Mouse (Mus musculus) spleen, adult 2 months (tissue): ENCODE measurements around the gene Sytl1. TPM values are rescaled to one million over a fixed set of nuclear protein-coding genes. Genes with fewer than 3 reads are reported as not detected.
A peak's percentile ranks its signal among the peaks of the same experiment; 100 is the strongest.

Experiments used
- DNase-seq, 2 experiments: peaks; one replicate each; pipeline versions ENCODE4 v3.0.0 to v3.0.0-alpha.2; 2012 to 2021; ENCODE audit warnings: low spot score in 2 of 2, low read depth in 1 of 2
- H3K27ac ChIP-seq: fragments of 200-500 bp; 2 replicates; pipeline ENCODE4 v1.5.1; 2012; ENCODE audit warnings: low read length, inconsistent platforms; ENCODE audit not compliant: insufficient read depth
- H3K27me3 ChIP-seq: fragments of 200-500 bp; 2 replicates; pipeline ENCODE4 v1.6.1; 2012; ENCODE audit warnings: mild to moderate bottlenecking, moderate library complexity, low read length, inconsistent platforms; ENCODE audit not compliant: control insufficient read depth, insufficient read depth
- H3K36me3 ChIP-seq: fragments of 200-500 bp; 2 replicates; pipeline ENCODE4 v1.6.1; 2012; ENCODE audit warnings: mild to moderate bottlenecking, low read length, inconsistent platforms; ENCODE audit not compliant: control insufficient read depth, insufficient read depth
- H3K4me1 ChIP-seq: fragments of 200-500 bp; 2 replicates; pipeline ENCODE4 v1.6.1; 2011; ENCODE audit warnings: inconsistent platforms; ENCODE audit not compliant: control insufficient read depth, insufficient read depth, insufficient read length
- H3K4me3 ChIP-seq: fragments of 200-500 bp; 2 replicates; pipeline ENCODE4 v1.5.1; 2011; ENCODE audit warnings: mild to moderate bottlenecking, inconsistent platforms; ENCODE audit not compliant: insufficient read depth, insufficient read length; ENCODE audit errors: extremely low read depth
- CTCF ChIP-seq: fragments of 200-500 bp; IDR thresholded peaks from 2 replicates; pipeline ENCODE4 v1.5.1; 2011; ENCODE audit warnings: mild to moderate bottlenecking, inconsistent platforms; ENCODE audit not compliant: insufficient read depth, insufficient read length, insufficient replicate concordance; ENCODE audit errors: extremely low read depth
- POLR2A ChIP-seq: fragments of 200-500 bp; IDR thresholded peaks from 2 replicates; pipeline ENCODE4 v1.6.1; 2011; ENCODE audit warnings: low read depth, low read length, inconsistent platforms
- WGBS: fragments of 180-500 bp; shearing (Covaris S2); methylation state at CpG from one replicate; pipeline ENCODE4 v1.1.7; 2018; 5-methylcytosine and 5-hydroxymethylcytosine counted together
- polyA plus RNA-seq: library from polyadenylated mRNA; depleted of rRNA; stranded (reverse); fragments of >200 nt; gene quantifications from 2 replicates; pipeline ENCODE4 v1.2.3, GENCODE M21; 2012

Sytl1 gene
- polyA plus RNA-seq, 1 experiment, result 7.1 TPM

DNA sequence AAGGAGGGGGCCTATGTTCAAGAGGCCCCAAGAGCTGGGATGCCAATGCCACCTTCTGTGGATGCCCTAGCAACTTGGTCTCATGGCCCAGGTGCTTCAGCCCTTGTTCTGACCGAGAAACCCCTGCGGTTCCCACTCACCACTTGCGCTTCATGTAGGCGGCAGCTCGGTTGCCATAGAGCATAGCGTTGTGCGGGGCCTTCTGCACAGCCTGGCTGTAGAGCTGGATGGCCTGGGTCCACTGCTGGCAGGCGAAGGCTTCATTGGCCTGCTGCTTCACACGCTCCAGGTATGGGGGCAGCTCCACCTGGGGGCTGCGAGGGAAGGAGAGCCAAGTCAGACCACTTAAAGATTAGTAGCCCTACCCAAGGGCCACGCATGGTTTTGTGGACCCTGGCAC lies 37.5 kb upstream of the Sytl1 start:
- Histone ChIP-seq H3K36me3 (peaks cover 20% of the 10 kb centered on the region), H3K4me3 (no peak overlapping the region), H3K27me3 (no peaks in the 10 kb centered on the region), H3K4me1 (no peaks in the 10 kb centered on the region), H3K27ac (no peak overlapping the region)
- TF ChIP-seq CTCF (no peak), POLR2A (no peak)
- WGBS, result 97% methylated on average over 11 of the region's 11 CpGs
- no peak for DNase-seq

DNA sequence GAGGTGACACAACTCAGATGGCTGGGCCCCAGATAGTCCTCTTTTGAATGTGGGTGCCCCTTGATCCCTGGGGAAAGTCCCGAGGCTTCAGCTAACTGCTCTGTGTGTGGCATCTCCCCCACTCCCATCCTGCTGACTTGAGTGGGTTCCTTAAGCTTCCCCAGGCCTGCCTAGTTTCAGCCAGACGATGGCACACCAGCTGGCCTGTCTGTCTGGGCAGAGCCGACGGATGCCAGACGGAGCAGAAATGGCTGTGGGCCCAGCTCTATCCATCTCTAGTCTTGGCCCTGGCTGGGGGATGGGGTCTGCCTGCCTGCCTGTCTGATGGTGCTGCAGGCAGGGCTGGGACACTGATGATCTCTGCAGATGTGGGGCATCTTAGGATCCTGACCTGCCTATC lies 36.8 kb upstream of the Sytl1 start:
- no peak for DNase-seq
- Histone ChIP-seq H3K27ac (no peak overlapping the region), H3K4me1 (no peaks in the 10 kb centered on the region), H3K36me3 (peaks cover 21% of the 10 kb centered on the region), H3K4me3 (no peak overlapping the region), H3K27me3 (no peaks in the 10 kb centered on the region)
- 85% methylated on average over 5 of the region's 5 CpGs for WGBS
- TF ChIP-seq CTCF, result no peak
- no peak for TF ChIP-seq POLR2A

DNA sequence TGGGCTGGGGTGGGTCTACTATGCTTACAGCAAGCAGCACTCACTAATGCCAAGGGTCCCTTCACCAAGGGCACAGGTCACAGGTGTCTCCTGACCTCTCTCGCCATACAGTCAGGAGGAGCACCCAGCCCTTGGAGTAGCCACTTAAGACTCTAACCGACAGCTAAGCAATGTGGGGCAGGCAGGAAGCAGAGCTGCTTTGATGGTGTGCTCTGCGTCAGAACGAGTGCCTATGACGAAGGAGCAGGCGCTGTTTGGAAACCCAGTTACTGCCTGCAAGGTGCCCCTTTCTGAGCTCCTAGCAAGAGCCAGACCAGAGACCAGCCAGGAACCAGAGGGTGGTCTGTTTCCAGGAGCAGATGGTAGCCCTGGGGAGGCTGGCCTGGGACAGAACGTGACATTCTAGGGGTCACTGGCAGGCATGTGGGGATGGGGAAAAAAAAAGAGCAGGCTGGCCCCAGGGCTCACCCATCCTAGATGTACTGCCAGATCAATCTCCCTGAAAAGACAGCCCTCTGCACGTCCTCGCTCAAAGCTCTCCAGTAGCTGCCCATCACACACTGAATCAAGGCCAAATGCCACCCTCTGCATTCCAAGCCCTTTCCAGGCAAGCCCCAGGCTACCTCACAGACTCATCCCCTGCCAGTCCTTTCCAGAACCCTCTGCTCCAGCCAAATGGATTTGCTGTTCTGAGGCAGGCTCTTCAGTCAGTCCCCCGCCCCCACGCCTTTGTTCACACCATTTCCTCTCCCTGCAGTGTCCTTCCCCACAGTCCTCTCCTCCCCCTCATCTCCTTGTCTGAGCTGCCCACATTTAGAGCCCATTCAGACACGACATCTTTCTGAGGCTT lies 35.8 kb upstream of the Sytl1 start:
- H3K36me3 ChIP-seq, result peaks cover 23% of the 10 kb centered on the region
- 69% methylated on average over 12 of the region's 12 CpGs for WGBS
- no peak overlapping the region for H3K4me3 ChIP-seq
- H3K4me1 ChIP-seq, result no peaks in the 10 kb centered on the region
- TF ChIP-seq POLR2A (no peak), CTCF (no peak)
- H3K27me3 ChIP-seq, result no peaks in the 10 kb centered on the region
- H3K27ac ChIP-seq, result no peak overlapping the region
- no peak for DNase-seq

DNA sequence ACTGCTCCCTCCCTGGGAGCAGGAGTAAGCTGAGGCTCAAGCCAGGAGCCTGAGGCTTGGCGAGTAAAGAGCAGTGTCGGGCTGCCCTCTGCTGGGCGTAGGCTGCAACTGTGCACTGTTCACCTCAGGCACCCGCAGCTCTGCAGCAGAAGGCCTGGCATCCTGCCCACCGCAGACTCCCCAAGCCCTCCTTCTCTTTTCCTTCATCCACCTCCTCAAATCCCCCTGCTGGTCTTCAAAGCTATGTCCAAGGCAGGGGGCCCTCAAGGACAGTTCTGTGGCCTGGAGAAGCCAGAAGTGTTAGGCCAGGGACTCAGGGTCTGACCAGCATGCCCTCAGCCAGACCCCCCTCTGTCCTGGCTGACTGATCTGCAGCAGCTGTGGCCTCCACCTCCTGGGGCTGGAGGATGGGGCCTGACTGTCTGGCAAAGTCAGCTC lies 34.9 kb upstream of the Sytl1 start:
- peak in 1 of 2 experiments; percentile 64 for DNase-seq
- H3K4me1 ChIP-seq, result no peaks in the 10 kb centered on the region
- H3K27me3 ChIP-seq, result no peaks in the 10 kb centered on the region
- H3K27ac ChIP-seq, result no peak overlapping the region
- TF ChIP-seq CTCF (peak; percentile 96), POLR2A (no peak)
- 8% methylated on average over 5 of the region's 5 CpGs for WGBS
- peaks cover 22% of the 10 kb centered on the region for H3K36me3 ChIP-seq
- H3K4me3 ChIP-seq, result no peak overlapping the region

DNA sequence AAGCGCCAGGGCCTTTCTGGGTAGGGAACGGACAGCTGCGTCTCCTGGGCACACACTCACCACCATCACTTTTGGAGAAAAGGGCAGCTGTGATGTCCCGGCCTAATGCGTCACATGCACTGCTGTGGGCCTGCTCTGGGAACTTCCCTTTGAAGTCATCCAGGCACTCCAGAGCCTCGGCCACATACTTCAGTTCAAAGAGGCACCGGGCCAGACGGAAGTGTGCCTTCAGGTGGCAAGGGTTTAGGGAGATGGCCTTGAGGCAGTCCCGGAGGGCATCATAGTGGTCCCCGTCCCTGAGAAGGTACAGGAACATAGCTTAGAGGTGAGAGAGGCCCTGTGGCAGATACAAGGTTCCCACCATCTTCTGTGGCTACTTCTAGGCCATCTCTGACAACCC lies 34.4 kb upstream of the Sytl1 start:
- no peak for TF ChIP-seq POLR2A
- no peak overlapping the region for H3K27ac ChIP-seq
- H3K4me1 ChIP-seq, result no peaks in the 10 kb centered on the region
- H3K4me3 ChIP-seq, result no peak overlapping the region
- H3K27me3 ChIP-seq, result no peaks in the 10 kb centered on the region
- DNase-seq, result no peak
- 78% methylated on average over 10 of the region's 10 CpGs for WGBS
- H3K36me3 ChIP-seq, result peaks cover 22% of the 10 kb centered on the region

DNA sequence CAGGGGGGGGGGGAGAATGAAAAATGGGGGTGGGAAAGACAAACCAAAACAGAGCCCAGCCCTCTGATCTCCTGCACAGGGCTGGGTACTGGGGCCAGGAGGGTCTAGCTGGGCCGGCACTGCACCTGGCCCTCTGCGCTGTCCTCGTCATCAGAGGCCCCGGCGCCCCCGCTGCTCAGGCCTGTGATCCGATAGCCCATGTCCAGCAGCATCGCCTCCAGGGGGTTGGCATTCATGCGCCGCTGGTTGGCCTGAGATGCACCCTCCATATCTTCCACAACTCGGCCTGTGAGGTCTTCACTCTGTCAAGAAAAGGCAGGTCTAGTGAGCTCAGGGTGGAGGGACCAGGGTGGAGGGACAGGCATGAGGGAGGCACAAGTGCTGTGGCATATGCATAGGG lies 31.2 kb upstream of the Sytl1 start:
- Histone ChIP-seq H3K27ac (no peak overlapping the region), H3K4me1 (no peaks in the 10 kb centered on the region), H3K27me3 (no peaks in the 10 kb centered on the region), H3K4me3 (no peak overlapping the region), H3K36me3 (peaks cover 14% of the 10 kb centered on the region)
- TF ChIP-seq POLR2A (no peak), CTCF (no peak)
- 90% methylated on average over 11 of the region's 11 CpGs for WGBS
- no peak for DNase-seq
